Mouse (Mus musculus): ENCODE data around the gene Cdk17.

Gene Cdk17

DNA sequence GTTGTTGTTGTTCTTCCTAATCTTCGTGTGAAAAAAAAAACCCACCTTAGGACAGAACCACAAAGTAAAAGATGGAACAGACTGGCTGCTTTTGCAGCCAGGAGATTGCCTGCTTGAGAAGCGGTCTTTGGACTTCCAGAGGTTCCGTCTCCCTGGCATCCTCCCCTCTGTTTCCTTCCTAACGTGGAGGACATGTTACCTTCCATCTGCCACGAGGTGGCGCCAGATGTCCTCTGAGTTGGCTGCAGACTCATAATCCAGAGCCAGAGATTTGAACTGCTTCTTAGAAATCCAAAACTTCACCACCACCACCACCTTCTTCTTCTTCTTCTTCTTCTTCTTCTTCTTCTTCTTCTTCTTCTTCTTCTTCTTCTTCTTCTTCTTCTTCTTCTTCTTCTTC is 131.2 kb downstream of the Cdk17 start:
- peak; percentile 92 for DNase-seq

DNA sequence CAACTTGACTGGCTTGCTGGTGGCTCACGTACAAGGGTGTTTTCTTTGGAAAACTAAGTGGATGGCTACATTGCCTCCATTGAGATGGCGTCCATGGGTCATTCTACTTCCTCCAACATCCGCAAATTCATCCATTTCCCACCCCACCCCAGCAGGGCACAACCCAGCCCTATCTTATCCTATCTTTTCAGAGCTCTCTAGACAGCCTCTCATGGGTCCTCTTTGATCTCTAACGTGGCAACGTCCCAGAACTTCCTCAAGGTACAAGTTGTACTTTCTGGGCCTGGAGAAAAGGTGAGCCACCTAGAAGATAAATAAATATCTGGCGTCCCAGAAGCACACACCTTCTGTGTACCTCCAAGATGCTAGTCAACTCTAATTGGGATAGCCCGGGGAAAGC is 132.9 kb downstream of the Cdk17 start:
- no peak for DNase-seq

DNA sequence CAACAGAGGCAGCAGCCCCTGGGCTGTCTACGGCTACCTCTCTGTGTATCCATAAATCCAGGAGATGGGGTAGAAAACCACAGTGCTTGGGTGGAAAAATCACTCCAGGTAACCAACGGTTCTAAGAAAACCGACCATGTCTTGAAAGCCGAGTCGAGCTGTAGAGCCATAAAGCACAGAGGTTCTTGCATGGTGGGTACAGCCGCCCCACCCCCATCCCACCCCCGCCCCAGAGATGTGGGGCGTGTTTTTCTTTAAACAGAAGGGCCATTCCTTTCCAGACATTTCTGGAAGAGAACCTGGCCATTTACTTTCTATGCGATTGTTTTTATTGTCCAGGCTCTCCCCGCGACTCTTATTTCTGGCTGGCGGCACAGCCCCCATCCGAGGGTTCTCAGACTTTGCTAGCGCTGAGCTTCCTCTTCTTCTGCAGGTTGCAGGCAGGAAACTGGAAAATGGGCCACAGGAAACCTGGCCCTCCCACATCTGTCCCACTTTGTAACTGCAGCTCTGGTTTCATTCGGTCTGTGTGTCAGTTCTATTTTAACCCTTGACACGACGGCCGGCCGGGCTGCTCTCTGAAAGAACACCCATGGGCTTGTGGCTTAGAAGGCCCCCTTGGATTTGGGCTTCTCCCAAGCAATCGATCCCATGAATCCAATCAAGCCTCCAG is 134.0 kb downstream of the Cdk17 start:
- DNase-seq, result peak; percentile 47

DNA sequence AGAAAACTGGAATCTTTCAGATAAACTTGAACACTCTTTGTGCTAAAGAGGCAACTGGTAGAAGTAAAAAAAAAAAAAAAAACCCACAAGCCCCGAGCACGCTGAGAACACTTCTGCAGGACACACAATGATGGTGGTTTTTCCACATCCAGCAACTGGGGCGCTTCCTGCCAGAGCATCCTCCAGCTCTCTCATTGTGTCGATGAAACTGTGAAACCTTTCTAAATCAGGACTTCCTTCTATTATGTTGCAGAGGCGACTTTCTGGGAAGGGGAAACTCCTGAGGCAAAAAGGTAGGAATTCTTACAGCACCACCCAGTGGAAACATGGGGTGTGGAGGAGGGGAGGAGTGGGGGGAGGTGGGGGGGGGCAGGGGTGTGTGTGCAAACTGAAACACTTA is 137.1 kb downstream of the Cdk17 start:
- peak; percentile 65 for DNase-seq

DNA sequence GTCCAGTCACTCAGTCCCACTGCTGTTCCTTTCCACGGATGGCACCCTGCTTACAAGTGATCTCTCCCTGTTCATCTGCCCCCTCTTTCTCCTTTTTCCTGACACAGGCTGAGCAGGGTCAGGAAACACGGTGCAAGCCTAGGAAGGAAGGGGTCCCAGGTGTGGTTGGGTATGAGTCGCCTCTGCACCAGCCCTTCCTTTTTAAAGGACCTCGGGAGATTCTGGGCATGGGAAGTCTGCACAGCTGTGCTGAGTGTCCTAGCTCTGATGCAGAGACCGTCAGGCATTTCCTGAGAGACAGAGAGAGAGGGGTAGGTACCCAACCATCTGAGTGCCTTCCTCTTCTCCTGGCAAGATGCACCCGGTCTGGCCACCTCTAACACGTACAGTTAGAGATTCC is 137.5 kb downstream of the Cdk17 start:
- DNase-seq, result no peak

DNA sequence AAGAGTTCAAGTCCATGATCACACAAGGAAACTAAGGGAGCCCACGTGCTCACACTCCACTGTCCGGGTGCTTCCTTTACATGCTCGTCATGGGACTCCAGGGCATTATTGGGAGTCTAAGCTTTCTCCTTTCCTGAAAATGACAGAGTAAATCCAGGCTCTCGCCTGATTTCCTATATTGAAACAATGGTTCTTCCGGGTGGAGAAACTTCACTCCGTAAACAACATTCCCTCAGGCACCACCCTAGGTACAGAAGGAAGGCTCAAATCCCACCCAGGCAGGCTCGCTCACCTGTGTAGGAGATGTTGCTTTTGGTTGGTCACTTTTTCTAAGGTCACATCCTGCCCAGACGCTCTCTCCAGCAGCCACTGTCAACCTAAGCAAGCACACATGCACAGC is 141.2 kb downstream of the Cdk17 start:
- DNase-seq, result peak; percentile 36

DNA sequence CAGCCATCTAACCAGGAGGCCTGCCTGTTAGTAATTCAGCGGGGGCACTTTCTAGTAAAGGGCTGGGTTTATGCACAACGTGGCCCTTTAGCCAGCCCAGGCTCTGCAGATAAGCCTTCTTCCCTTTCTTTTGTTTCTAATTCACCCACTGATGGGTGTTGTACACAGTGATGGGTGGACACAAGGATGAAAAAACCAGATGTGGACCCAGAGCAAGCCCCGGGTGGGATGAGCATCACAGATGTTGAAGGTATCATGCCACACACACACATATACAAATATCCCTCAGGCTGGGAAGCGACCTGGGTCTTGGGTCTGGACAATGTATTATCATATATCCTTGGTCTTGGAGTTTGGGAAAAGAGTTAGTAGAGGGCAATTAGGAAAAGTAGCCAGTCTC is 142.6 kb downstream of the Cdk17 start:
- no peak for DNase-seq

DNA sequence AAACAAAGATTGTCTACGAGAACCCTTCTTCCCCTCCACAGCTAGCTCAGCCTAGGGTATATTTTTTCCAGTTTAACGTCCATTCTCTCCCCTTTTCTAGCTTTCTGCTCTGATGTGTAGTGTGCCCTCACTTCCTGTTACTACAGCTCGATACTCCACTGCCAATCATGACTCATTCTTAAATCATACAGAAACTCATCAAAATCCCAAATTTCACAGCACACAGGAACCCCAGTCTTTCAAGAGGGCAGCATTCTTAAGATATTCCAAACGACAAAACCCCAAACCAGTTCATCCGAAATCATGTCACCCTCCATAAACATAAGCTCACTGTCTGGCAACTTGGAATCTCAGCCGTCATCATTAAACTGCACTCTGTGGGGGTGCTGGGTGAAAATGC is 145.3 kb downstream of the Cdk17 start:
- DNase-seq, result no peak

DNA sequence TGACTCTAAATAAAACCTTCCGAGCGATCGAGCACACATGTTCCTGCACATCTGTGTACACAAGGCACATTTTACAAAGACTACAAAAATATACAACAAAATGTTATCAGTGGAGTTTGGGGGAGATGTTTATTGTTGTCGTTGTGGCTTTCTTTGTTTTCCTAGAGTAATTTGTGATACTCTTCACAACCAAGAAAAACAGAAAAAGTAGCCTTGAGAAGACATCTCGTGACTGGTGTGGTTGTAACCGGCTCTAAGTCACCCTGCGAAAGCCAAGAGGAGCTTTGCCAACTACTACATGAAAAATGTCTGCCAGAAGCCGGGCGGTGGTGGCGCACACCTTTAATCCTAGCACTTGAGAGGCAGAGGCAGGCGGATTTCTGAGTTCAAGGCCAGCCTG is 145.7 kb downstream of the Cdk17 start:
- DNase-seq, result no peak

DNA sequence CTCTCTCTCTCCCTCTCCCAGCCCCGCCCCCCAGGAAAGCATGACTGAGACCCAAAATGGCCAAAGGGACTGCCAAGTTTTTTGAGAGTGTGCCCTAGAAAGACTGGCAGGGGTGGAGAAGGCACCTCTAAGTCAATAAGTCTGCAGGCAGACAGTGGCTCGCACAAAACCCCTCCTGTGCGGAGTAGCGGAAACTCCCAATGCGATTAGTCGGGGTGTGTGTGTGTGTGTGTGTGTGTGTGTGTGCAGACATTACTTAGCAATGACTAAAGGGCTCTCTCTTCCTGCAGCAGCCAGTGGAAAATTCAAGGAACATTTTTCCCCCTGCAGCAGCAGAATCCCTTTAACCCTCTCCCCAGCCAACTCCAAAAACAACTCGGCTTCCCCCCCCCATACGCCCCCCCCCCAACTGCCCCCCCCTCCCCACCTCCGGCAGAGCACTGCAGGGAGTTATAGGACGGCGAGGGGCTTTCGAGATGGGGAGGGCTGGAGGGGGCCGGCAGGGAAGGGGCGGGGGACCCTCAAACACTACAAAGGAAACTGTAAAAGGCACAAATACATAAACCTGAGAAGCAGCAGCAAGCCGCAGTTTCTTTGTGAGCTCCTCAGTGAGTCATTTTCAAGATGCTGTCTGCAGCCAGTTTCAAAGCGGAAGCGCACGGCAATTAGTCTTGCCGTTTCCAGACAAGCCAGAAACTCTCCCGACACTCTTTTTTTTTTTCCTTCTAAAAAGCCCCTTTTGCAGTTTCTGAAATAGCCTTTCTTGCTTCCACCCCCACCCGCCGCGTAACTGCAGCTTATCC is 148.7 kb downstream of the Cdk17 start:
- DNase-seq, result peak; percentile 80

DNA sequence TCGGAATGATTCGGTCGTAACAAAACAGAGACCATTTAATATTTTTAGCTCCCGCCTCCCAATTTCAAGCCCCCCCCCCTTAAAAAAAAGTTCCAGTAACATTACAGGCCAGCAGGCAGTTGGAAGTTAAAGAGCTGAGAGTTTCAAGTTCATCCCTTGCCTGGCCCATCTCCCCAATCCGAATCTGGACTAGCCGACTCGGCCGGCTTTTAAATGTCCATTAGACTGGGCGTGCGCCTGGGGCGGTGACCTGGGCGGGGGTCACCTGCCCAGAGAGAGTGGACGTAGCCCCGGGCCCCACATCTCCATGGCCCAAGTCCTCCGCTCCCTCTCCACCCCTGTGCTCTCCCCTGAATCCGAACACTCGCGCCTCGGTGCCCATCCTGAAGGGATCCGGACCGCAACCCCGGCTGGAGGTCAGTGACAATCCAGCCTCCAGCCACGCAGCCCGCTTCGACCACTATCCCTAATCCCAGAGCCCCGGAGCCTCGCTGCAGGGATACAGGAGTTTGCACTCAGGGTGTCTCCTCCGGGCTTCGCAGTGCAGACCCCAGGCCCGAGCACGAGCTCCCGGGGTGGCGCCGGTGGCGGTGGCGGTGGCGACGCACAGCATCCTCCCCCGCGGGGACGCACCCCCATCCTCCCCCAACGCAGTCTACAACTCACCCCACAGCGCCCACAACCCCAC is 149.4 kb downstream of the Cdk17 start:
- DNase-seq, result peak; percentile 71

DNA sequence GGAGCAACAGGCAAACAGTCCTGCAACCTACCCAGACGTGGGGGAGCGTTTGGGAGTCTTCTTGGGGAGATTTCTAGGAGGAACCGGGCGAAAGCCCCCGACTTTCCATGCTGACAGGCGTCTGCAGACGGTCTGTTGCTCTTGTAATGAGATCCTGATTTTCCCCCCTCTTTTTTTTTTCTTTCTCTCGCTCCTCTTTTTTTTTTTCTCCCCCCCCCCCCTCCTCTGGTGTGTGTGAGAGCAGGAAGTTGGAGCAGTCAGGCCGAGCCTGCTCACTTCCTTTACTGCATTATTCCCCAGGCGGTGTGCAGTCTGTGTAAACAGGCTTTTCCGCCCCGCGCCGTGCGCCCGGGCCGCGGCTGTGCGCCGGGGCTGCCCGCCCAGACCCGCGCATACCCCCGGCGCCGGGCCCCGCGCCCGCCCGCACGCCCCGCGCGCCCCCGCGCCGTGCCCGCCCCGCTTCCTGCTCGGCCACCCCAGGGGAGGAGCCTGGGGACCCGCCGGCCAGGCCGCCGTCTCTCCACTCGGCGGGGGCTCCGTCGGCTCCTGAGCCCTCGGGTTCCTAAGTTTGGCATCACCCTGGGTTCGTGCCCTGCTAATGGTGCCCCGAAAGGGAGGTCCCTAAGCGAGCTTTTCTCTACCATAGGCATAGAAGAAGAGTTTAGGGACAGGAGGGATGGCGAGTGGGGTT is 150.2 kb downstream of the Cdk17 start, which contains the start of gene Elk3:
TSS of gene Elk3 (minus strand) at position 415 of the 691 bp plus-strand sequence.
- DNase-seq, result peak; percentile 79

DNA sequence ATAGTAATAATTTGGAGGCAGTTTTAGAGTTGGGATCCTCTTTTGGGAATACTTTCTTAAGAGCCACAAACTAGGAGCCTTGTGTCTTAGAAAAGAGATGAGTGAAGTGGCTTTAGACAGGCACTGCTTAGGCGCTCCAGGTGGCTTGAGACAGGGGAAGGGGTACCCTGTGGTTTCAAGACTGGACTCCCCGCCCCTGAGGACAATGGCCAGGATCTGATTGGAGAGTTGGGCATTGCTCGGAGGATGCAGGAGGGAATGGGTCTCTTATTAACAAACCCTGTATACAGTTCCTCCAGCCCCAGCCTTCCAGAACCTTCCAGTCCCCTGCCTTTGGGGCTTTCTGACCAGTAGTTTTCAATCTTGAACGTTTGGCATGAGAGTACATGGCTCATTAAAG is 150.9 kb downstream of the Cdk17 start:
- DNase-seq, result no peak
